Mouse (Mus musculus) kidney, embryonic 16.5 days (tissue): Measurements from ENCODE around the gene Spred2. TPM values are rescaled to one million over a fixed set of nuclear protein-coding genes. Genes with fewer than 3 reads are reported as not detected.

ENCODE experiments used
- ATAC-seq: fragments of 200-750 bp; cut with Nextera tagmentation; 2 replicates; pipeline ENCODE4 v1.8.0; 2017; ENCODE audit warnings: moderate TSS enrichment; ENCODE audit not compliant: low FRiP score, low TSS enrichment
- H3K27ac ChIP-seq: fragments of 300-500 bp; sonication (generic); 2 replicates; pipeline ENCODE4 v1.5.1; 2014; ENCODE audit warnings: low read length
- H3K27me3 ChIP-seq: fragments of 300-500 bp; sonication (generic); 2 replicates; pipeline ENCODE4 v1.6.1; 2014; ENCODE audit warnings: low read length, control low read depth, mixed read lengths; ENCODE audit not compliant: insufficient read depth
- H3K36me3 ChIP-seq: fragments of 300-500 bp; sonication (generic); 2 replicates; pipeline ENCODE4 v1.6.1; 2014; ENCODE audit warnings: low read length, control low read depth, mixed read lengths; ENCODE audit not compliant: insufficient read depth
- H3K4me1 ChIP-seq: fragments of 300-500 bp; sonication (generic); 2 replicates; pipeline ENCODE4 v1.6.1; 2014; ENCODE audit warnings: low read length, control low read depth, mixed read lengths; ENCODE audit not compliant: insufficient read depth
- H3K4me2 ChIP-seq: fragments of 300-500 bp; sonication (generic); replicated peaks from 2 replicates; pipeline ENCODE4 v1.6.1; 2014; ENCODE audit warnings: low read depth, low read length
- H3K4me3 ChIP-seq: fragments of 300-500 bp; sonication (generic); 2 replicates; pipeline ENCODE4 v1.5.1; 2014; ENCODE audit warnings: mild to moderate bottlenecking, low read length
- H3K9ac ChIP-seq: fragments of 300-500 bp; sonication (generic); replicated peaks from 2 replicates; pipeline ENCODE4 v1.6.1; 2014; ENCODE audit warnings: low read length
- H3K9me3 ChIP-seq: fragments of 300-500 bp; sonication (generic); 2 replicates; pipeline ENCODE4 v1.6.1; 2016; ENCODE audit warnings: low read length, control low read depth
- WGBS: fragments of 180-500 bp; shearing (Covaris S2); extraction: QIAGEN DNeasy Blood & Tissue Kit; methylation state at CpG from one replicate; pipeline ENCODE4 v1.1.7; 2014; 5-methylcytosine and 5-hydroxymethylcytosine counted together
- polyA plus RNA-seq: library from polyadenylated mRNA; unstranded; fragments of >200 nt; fragmentation: Nextera tagmentation; extraction: Ambion mirVana; gene quantifications from 2 replicates; pipeline ENCODE4 v1.2.1, GENCODE M21; 2015

Gene Spred2
- polyA plus RNA-seq, 1 experiment from 2014 or later = 8.3 TPM

DNA sequence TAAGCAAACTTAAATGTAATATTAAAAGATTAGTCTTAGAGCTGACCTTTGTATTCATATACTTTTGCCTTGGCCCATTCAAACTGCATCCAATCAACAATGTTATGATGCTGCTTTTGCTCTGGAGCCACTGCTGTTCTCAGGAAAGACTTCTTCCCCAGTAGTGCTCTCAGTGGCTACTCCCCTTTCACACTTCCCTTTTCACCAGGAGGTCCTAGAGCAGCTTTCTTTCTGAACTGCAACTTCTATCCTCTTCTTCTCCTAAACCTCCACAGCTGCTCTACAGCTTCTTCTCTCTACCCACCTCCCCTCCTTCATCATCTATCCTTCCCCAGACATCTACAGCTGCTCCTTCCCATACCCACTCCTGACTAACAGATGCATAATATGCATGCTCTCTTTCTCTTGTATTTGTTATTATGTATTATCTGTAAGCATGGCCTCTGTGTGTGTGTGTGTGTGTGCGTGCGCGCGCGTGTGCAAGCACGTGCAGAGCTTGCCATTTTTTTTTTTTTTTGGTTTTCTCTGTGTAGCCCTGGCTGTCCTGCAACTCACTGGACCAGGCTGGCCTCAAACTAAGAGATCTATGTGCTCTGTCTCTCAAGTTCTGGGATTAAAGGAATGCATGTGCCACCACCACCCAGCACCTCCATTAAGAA is 144.3 kb downstream of the Spred2 start:
- Histone ChIP-seq H3K36me3 (peaks cover 28% of the 10 kb centered on the region), H3K4me1 (no peaks in the 10 kb centered on the region), H3K9ac (no peak overlapping the region), H3K27ac (no peak overlapping the region), H3K27me3 (no peaks in the 10 kb centered on the region), H3K4me2 (no peak overlapping the region), H3K9me3 (no peaks in the 10 kb centered on the region), H3K4me3 (no peak overlapping the region)
- WGBS = 95% methylated on average over 6 of the region's 6 CpGs
- ATAC-seq = no peak

- H3K4me2 ChIP-seq = no peak overlapping the region
- no peaks in the 10 kb centered on the region for H3K27me3 ChIP-seq
- H3K27ac ChIP-seq = no peak overlapping the region
- H3K9me3 ChIP-seq = no peaks in the 10 kb centered on the region
- H3K4me3 ChIP-seq = no peak overlapping the region
- no peaks in the 10 kb centered on the region for H3K4me1 ChIP-seq
- H3K9ac ChIP-seq = no peak overlapping the region
- 68% methylated on average over 3 of the region's 3 CpGs for WGBS
- ATAC-seq = 0 out of 2 replicates have a peak, but pooled peaks have one; percentile 23
- peaks cover 37% of the 10 kb centered on the region for H3K36me3 ChIP-seq
These were observed 148.0 kb downstream of the Spred2 start for GRCm38 (mm10) chr11:20072174-20072573.

- no peak overlapping the region for H3K9ac ChIP-seq
- H3K27me3 ChIP-seq = no peaks in the 10 kb centered on the region
- H3K4me2 ChIP-seq = no peak overlapping the region
- no peaks in the 10 kb centered on the region for H3K4me1 ChIP-seq
- 87% methylated on average over 5 of the region's 5 CpGs for WGBS
- ATAC-seq = no peak
- no peak overlapping the region for H3K27ac ChIP-seq
- H3K36me3 ChIP-seq = peaks cover 38% of the 10 kb centered on the region
- H3K9me3 ChIP-seq = no peaks in the 10 kb centered on the region
- no peak overlapping the region for H3K4me3 ChIP-seq
These were observed 148.7 kb downstream of the Spred2 start for GRCm38 (mm10) chr11:20072826-20073225.

Other genes starting within 250 kb of the Spred2 start
- gene Actr2, start 188.5 kb downstream of the Spred2 start, polyA plus RNA-seq = 109 and 116 TPM in 2 replicates